Mouse (Mus musculus) heart, postnatal 0 days (tissue): ENCODE measurements around the gene Stra6. TPM values are rescaled to one million over a fixed set of nuclear protein-coding genes. Genes with fewer than 3 reads are reported as not detected.

Experiments used
- ATAC-seq: fragments of 200-750 bp; cut with Nextera tagmentation; 2 replicates; pipeline ENCODE4 v1.8.0; 2017; ENCODE audit warnings: low read depth, moderate number of reproducible peaks, moderate library complexity; ENCODE audit not compliant: insufficient read depth
- DNase-seq: peaks from one replicate; pipeline ENCODE4 v3.0.0-alpha.2; 2016; ENCODE audit warnings: low spot score
- H3K27ac ChIP-seq: fragments of 300-500 bp; sonication (generic); 2 replicates; pipeline ENCODE4 v1.5.1; 2014; ENCODE audit warnings: low read depth, mild to moderate bottlenecking
- H3K27me3 ChIP-seq: fragments of 300-500 bp; sonication (generic); 2 replicates; pipeline ENCODE4 v1.6.1; 2014; ENCODE audit warnings: low read length, mixed read lengths; ENCODE audit not compliant: control insufficient read depth, insufficient read depth
- H3K36me3 ChIP-seq: fragments of 300-500 bp; sonication (generic); replicated peaks from 2 replicates; pipeline ENCODE4 v1.6.1; 2014; ENCODE audit warnings: low read length, mixed read lengths; ENCODE audit not compliant: control insufficient read depth, insufficient read depth
- H3K4me1 ChIP-seq: fragments of 300-500 bp; sonication (generic); 2 replicates; pipeline ENCODE4 v1.6.1; 2014; ENCODE audit warnings: antibody characterized with exemption; ENCODE audit not compliant: control insufficient read depth, insufficient read depth
- H3K4me2 ChIP-seq: fragments of 300-500 bp; sonication (generic); 2 replicates; pipeline ENCODE4 v1.6.1; 2014; ENCODE audit warnings: low read depth, mild to moderate bottlenecking, low read length, moderate library complexity
- H3K4me3 ChIP-seq: fragments of 300-500 bp; sonication (generic); 2 replicates; pipeline ENCODE4 v1.5.1; 2014; ENCODE audit warnings: low read depth, low read length
- H3K9ac ChIP-seq: fragments of 300-500 bp; sonication (generic); replicated peaks from 2 replicates; pipeline ENCODE4 v1.6.1; 2014; ENCODE audit warnings: low read depth, low read length, mixed read lengths
- H3K9me3 ChIP-seq: fragments of 300-500 bp; sonication (generic); replicated peaks from 2 replicates; pipeline ENCODE4 v1.6.1; 2016; ENCODE audit warnings: low read length; ENCODE audit not compliant: control insufficient read depth
- CTCF ChIP-seq: IDR thresholded peaks from 2 replicates; pipeline ENCODE4 v1.5.1; 2016; ENCODE audit warnings: antibody characterized with exemption, control low read depth, low read depth
- EP300 ChIP-seq: IDR thresholded peaks from 2 replicates; pipeline ENCODE4 v1.6.1; 2016; ENCODE audit warnings: antibody characterized with exemption, low read depth
- WGBS: fragments of 180-500 bp; shearing (Covaris S2); extraction: QIAGEN DNeasy Blood & Tissue Kit; methylation state at CpG from one replicate; pipeline ENCODE4 v1.1.7; 2014; 5-methylcytosine and 5-hydroxymethylcytosine counted together
- polyA plus RNA-seq: library from polyadenylated mRNA; unstranded; fragments of >200 nt; fragmentation: Nextera tagmentation; extraction: Ambion mirVana; gene quantifications from 2 replicates; pipeline ENCODE4 v1.2.1, GENCODE M21; 2015
- total RNA-seq: library from RNA; depleted of rRNA; stranded (reverse); fragments of >200 nt; gene quantifications from 2 replicates; pipeline ENCODE4 v1.2.3, GENCODE M21; 2014; ENCODE audit warnings: low replicate concordance

The Stra6 gene
- total and polyA plus RNA-seq, 2 experiments from 2014 or later, result 0.05 TPM; not detected in 1

DNA sequence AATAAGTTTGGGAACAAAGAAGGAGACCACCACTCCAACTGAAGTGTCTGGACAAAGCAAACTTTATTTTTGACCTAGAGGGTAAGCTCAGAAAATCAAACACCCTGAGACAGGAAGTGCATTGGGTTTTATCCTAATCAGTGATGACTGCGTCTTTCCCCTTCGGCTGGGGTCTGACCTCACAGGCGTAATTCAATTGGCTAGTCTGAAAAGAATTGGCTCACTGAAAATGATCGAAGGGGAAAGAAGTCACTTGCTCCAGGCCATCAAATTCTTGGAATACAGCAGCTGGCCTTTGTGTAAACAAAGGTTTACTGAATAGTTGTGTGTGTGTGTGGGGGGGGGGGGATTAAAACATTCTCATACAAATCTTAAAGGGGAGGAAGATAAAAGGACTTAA, 62.2 kb downstream of the Stra6 start:
- H3K4me3 ChIP-seq, result no peak overlapping the region
- H3K27me3 ChIP-seq, result peaks cover 28% of the 10 kb centered on the region
- ATAC-seq, result no peak
- TF ChIP-seq EP300 (no peak), CTCF (no peak)
- H3K9ac ChIP-seq, result no peak overlapping the region
- H3K9me3 ChIP-seq, result no peaks in the 10 kb centered on the region
- H3K36me3 ChIP-seq, result no peaks in the 10 kb centered on the region
- no peak for DNase-seq
- H3K4me1 ChIP-seq, result no peaks in the 10 kb centered on the region
- no peak overlapping the region for H3K4me2 ChIP-seq
- no peak overlapping the region for H3K27ac ChIP-seq
- 51% methylated on average over 4 of the region's 4 CpGs for WGBS

DNA sequence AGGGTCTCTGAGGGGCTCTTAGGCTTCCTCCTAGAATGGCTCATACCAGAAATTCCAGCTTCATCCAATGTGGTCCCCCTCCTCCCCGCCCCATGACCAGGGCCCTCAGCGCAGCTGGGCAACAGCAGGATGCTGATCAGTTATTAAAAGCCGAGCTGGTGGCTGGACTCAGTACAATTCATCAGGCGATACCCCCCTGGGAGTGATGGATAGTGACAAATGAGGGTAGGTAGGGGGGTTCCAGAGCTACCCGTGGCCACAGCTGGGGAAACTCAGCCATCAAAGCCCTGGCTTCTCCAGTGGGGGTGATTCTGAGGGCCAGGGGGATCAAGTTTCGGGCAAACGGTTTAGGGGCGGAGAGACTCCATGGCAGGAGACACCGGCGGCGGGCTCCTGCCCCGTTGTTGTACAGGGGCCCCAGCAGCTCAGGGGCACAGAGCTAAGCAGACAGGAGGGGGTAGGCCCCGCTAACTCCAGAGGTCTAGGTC, 65.4 kb downstream of the Stra6 start:
- TF ChIP-seq EP300, result no peak
- TF ChIP-seq CTCF, result no peak
- peaks cover 57% of the 10 kb centered on the region for H3K27me3 ChIP-seq
- no peak overlapping the region for H3K27ac ChIP-seq
- H3K9me3 ChIP-seq, result no peaks in the 10 kb centered on the region
- H3K4me2 ChIP-seq, result no peak overlapping the region
- WGBS, result 22% methylated on average over 13 of the region's 13 CpGs
- H3K9ac ChIP-seq, result no peak overlapping the region
- H3K4me1 ChIP-seq, result no peaks in the 10 kb centered on the region
- DNase-seq (no peak), ATAC-seq (no peak)
- H3K36me3 ChIP-seq, result no peaks in the 10 kb centered on the region
- H3K4me3 ChIP-seq, result no peak overlapping the region

DNA sequence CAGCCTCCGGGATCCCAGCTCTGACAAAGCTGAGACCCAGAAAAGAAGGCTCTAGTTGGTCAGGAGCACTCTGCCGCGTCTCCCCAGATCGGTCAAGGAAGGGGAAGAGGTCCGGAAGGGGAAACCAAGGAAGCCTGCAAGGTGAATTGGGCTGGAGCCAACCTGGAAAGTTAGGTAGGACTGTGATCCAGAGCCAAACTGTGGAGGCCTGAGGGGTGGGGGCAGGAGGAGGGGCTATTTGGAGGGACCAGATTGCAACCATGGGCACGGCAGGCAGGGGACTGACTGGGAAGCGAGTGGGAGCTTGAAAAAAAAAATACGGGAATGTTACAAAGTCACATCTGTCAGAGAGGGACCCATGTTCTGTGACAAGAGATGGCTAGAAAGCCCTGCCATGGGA, 65.9 kb downstream of the Stra6 start:
- Histone ChIP-seq H3K4me3 (no peak overlapping the region), H3K9me3 (no peaks in the 10 kb centered on the region), H3K4me2 (no peak overlapping the region), H3K36me3 (no peaks in the 10 kb centered on the region), H3K9ac (no peak overlapping the region), H3K27ac (no peak overlapping the region), H3K27me3 (peaks cover 62% of the 10 kb centered on the region), H3K4me1 (no peaks in the 10 kb centered on the region)
- ATAC-seq (no peak), DNase-seq (no peak)
- TF ChIP-seq CTCF, result no peak
- no peak for TF ChIP-seq EP300
- 37% methylated on average over 8 of the region's 8 CpGs for WGBS

DNA sequence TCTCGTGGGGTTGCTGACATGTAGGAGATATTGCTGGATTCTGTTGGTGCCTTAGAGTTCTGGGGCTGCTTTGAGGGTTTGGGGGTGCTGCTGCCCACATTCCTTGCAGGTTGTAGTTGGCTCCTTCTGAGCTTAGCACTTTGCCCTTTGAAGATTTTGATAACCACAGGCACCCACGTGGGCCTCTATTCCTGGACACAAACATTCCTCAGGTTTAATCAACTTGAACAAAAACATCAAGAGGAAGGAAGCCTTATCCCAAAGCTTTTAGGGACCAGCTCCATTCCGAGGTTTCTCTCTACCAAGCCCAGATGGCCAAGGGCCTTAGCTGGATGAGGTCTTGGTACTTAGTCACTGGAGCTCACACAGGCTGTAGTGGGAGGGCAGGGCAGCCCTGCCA, 67.3 kb downstream of the Stra6 start:
- Histone ChIP-seq H3K4me1 (no peaks in the 10 kb centered on the region), H3K36me3 (no peaks in the 10 kb centered on the region), H3K4me2 (no peak overlapping the region), H3K27me3 (peaks cover 69% of the 10 kb centered on the region), H3K4me3 (no peak overlapping the region), H3K9ac (no peak overlapping the region), H3K9me3 (no peaks in the 10 kb centered on the region), H3K27ac (no peak overlapping the region)
- DNase-seq, result no peak
- no peak for TF ChIP-seq EP300
- 27% methylated on average over 3 of the region's 3 CpGs for WGBS
- ATAC-seq, result no peak

DNA sequence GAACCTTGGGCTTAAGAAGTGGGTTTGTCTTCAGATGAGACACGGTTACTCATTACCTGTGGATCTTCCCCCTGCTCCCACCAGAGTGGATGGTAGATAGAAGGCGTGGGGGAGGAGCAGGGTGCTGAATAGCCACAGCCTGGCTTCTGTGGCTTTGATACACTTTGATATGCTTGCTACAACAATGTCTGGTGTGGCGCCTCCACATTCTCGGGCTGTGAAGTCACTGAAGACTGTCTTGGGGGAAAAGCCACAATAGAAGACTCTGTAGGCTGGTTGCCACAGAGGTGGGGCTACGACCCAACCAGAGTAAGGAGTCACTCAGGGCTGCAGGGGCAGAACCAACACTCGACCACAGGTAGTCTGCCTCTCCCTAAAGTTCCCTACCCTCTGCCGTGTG, 68.1 kb downstream of the Stra6 start:
- 61% methylated on average over 7 of the region's 7 CpGs for WGBS
- DNase-seq, result no peak
- Histone ChIP-seq H3K27ac (no peak overlapping the region), H3K4me1 (no peaks in the 10 kb centered on the region), H3K4me3 (no peak overlapping the region), H3K9ac (no peak overlapping the region), H3K36me3 (no peaks in the 10 kb centered on the region), H3K27me3 (peaks cover 69% of the 10 kb centered on the region), H3K9me3 (no peaks in the 10 kb centered on the region), H3K4me2 (no peak overlapping the region)
- ATAC-seq, result no peak
- no peak for TF ChIP-seq CTCF
- TF ChIP-seq EP300, result no peak
